Mouse (Mus musculus): ENCODE results near the gene E2f8. TPM values are rescaled to one million over a fixed set of nuclear protein-coding genes. Genes with fewer than 3 reads are reported as not detected.

Gene E2f8
- 16.5 and 22.4 TPM in 2 replicates for polyA plus RNA-seq (2015; fragmentation: Nextera tagmentation; extraction: Ambion mirVana)

GRCm38 (mm10) chr7:48881486-48881885 lies at the start of gene E2f8:
Gene E2f8 (minus strand): TSS chr7:48881596.
- peak within 1 kb of the TSS; percentile 89 for H3K27ac ChIP-seq (ENCODE audit: low read length)
- no peaks in the 10 kb centered on the region for H3K27me3 ChIP-seq (ENCODE audit: insufficient read depth, low read length)
- H3K4me1 ChIP-seq (ENCODE audit: insufficient read depth, low read length), result peaks cover 32% of the 10 kb centered on the region
- peak; percentile 82 for ATAC-seq (ENCODE audit: low FRiP score, low TSS enrichment)
- H3K9me3 ChIP-seq (ENCODE audit: low read length), result no peaks in the 10 kb centered on the region
- H3K4me2 ChIP-seq (replicated peaks; ENCODE audit: low read depth, low read length), result peak within 1 kb of the TSS; percentile 95
- peak within 1 kb of the TSS; percentile 84 for H3K4me3 ChIP-seq (ENCODE audit: low read length)
- H3K9ac ChIP-seq (replicated peaks; ENCODE audit: low read length), result peak within 1 kb of the TSS; percentile 92
- under 1% methylated on average over 35 of the region's 41 CpGs for WGBS
- 0 out of 2 replicates have a peak, but pooled peaks cover 7% of the 10 kb centered on the region for H3K36me3 ChIP-seq (ENCODE audit: insufficient read depth, low read length)

GRCm38 (mm10) chr7:48930399-48930798 lies 49.0 kb upstream of the E2f8 start:
- H3K27me3 ChIP-seq (ENCODE audit: insufficient read depth, low read length), result no peaks in the 10 kb centered on the region
- H3K4me2 ChIP-seq (replicated peaks; ENCODE audit: low read depth, low read length), result no peak overlapping the region
- H3K4me3 ChIP-seq (ENCODE audit: low read length), result no peak overlapping the region
- no peaks in the 10 kb centered on the region for H3K36me3 ChIP-seq (ENCODE audit: insufficient read depth, low read length)
- H3K27ac ChIP-seq (ENCODE audit: low read length), result no peak overlapping the region
- peaks cover 2% of the 10 kb centered on the region; the same call in 1 of the 2 replicates for H3K4me1 ChIP-seq (ENCODE audit: insufficient read depth, low read length)
- WGBS, result 33% methylated on average over 5 of the region's 5 CpGs
- no peak overlapping the region for H3K9ac ChIP-seq (replicated peaks; ENCODE audit: low read length)
- H3K9me3 ChIP-seq (ENCODE audit: low read length), result no peaks in the 10 kb centered on the region
- ATAC-seq (ENCODE audit: low FRiP score, low TSS enrichment), result no peak

- WGBS, result 17% methylated on average over 3 of the region's 3 CpGs
- Histone ChIP-seq H3K9me3 (ENCODE audit: low read length) (no peaks in the 10 kb centered on the region), H3K9ac (replicated peaks; ENCODE audit: low read length) (no peak overlapping the region), H3K36me3 (ENCODE audit: insufficient read depth, low read length) (no peaks in the 10 kb centered on the region), H3K4me2 (replicated peaks; ENCODE audit: low read depth, low read length) (no peak overlapping the region), H3K4me1 (ENCODE audit: insufficient read depth, low read length) (peaks cover 9% of the 10 kb centered on the region; the same call in 1 of the 2 replicates), H3K27ac (ENCODE audit: low read length) (no peak overlapping the region), H3K27me3 (ENCODE audit: insufficient read depth, low read length) (no peaks in the 10 kb centered on the region), H3K4me3 (ENCODE audit: low read length) (no peak overlapping the region)
- no peak for ATAC-seq (ENCODE audit: low FRiP score, low TSS enrichment)
These were observed 47.0 kb upstream of the E2f8 start for GRCm38 (mm10) chr7:48928364-48928763.

- H3K36me3 ChIP-seq (ENCODE audit: insufficient read depth, low read length), result no peaks in the 10 kb centered on the region
- peak; percentile 27; the same call in 1 of the 2 replicates for ATAC-seq (ENCODE audit: low FRiP score, low TSS enrichment)
- no peak overlapping the region for H3K4me3 ChIP-seq (ENCODE audit: low read length)
- H3K27me3 ChIP-seq (ENCODE audit: insufficient read depth, low read length), result no peaks in the 10 kb centered on the region
- H3K4me2 ChIP-seq (replicated peaks; ENCODE audit: low read depth, low read length), result no peak overlapping the region
- no peak overlapping the region for H3K9ac ChIP-seq (replicated peaks; ENCODE audit: low read length)
- peaks cover 14% of the 10 kb centered on the region; the same call in 1 of the 2 replicates for H3K4me1 ChIP-seq (ENCODE audit: insufficient read depth, low read length)
- H3K9me3 ChIP-seq (ENCODE audit: low read length), result no peaks in the 10 kb centered on the region
- H3K27ac ChIP-seq (ENCODE audit: low read length), result no peak overlapping the region
- WGBS, result 76% methylated on average over 3 of the region's 3 CpGs
These were observed 43.8 kb upstream of the E2f8 start for GRCm38 (mm10) chr7:48925214-48925613.

- H3K27ac ChIP-seq (ENCODE audit: low read length), result no peak overlapping the region
- no peak overlapping the region for H3K9ac ChIP-seq (replicated peaks; ENCODE audit: low read length)
- ATAC-seq (ENCODE audit: low FRiP score, low TSS enrichment), result 0 out of 2 replicates have a peak, but pooled peaks have one; percentile 24
- no peak overlapping the region for H3K4me2 ChIP-seq (replicated peaks; ENCODE audit: low read depth, low read length)
- peaks cover 14% of the 10 kb centered on the region; the same call in 1 of the 2 replicates for H3K4me1 ChIP-seq (ENCODE audit: insufficient read depth, low read length)
- no peaks in the 10 kb centered on the region for H3K9me3 ChIP-seq (ENCODE audit: low read length)
- 23% methylated on average over 10 of the region's 10 CpGs for WGBS
- no peaks in the 10 kb centered on the region for H3K36me3 ChIP-seq (ENCODE audit: insufficient read depth, low read length)
- peaks cover 2% of the 10 kb centered on the region; the same call in 1 of the 2 replicates for H3K27me3 ChIP-seq (ENCODE audit: insufficient read depth, low read length)
- no peak overlapping the region for H3K4me3 ChIP-seq (ENCODE audit: low read length)
These were observed 42.2 kb upstream of the E2f8 start for GRCm38 (mm10) chr7:48923620-48924019.

- no peak overlapping the region for H3K4me2 ChIP-seq (replicated peaks; ENCODE audit: low read depth, low read length)
- H3K4me1 ChIP-seq (ENCODE audit: insufficient read depth, low read length), result peaks cover 17% of the 10 kb centered on the region
- no peak for ATAC-seq (ENCODE audit: low FRiP score, low TSS enrichment)
- H3K4me3 ChIP-seq (ENCODE audit: low read length), result no peak overlapping the region
- H3K9ac ChIP-seq (replicated peaks; ENCODE audit: low read length), result no peak overlapping the region
- 44% methylated on average over 11 of the region's 11 CpGs for WGBS
- H3K27me3 ChIP-seq (ENCODE audit: insufficient read depth, low read length), result peaks cover 2% of the 10 kb centered on the region; the same call in 1 of the 2 replicates
- H3K27ac ChIP-seq (ENCODE audit: low read length), result no peak overlapping the region
- no peaks in the 10 kb centered on the region for H3K9me3 ChIP-seq (ENCODE audit: low read length)
- no peaks in the 10 kb centered on the region for H3K36me3 ChIP-seq (ENCODE audit: insufficient read depth, low read length)
These were observed 37.0 kb upstream of the E2f8 start for GRCm38 (mm10) chr7:48918389-48918788.

- Histone ChIP-seq H3K27me3 (ENCODE audit: insufficient read depth, low read length) (peaks cover 2% of the 10 kb centered on the region; the same call in 1 of the 2 replicates), H3K4me3 (ENCODE audit: low read length) (no peak overlapping the region), H3K36me3 (ENCODE audit: insufficient read depth, low read length) (no peaks in the 10 kb centered on the region), H3K4me1 (ENCODE audit: insufficient read depth, low read length) (peaks cover 16% of the 10 kb centered on the region), H3K9ac (replicated peaks; ENCODE audit: low read length) (no peak overlapping the region), H3K27ac (ENCODE audit: low read length) (peak overlapping the region; percentile 14; the same call in 1 of the 2 replicates), H3K4me2 (replicated peaks; ENCODE audit: low read depth, low read length) (no peak overlapping the region), H3K9me3 (ENCODE audit: low read length) (no peaks in the 10 kb centered on the region)
- whole genome bisulfite sequencing, result 30% methylated on average over 5 of the region's 5 CpGs
- ATAC-seq (ENCODE audit: low FRiP score, low TSS enrichment), result no peak
These were observed 36.6 kb upstream of the E2f8 start for GRCm38 (mm10) chr7:48917988-48918387.

- no peak overlapping the region for H3K9ac ChIP-seq (replicated peaks; ENCODE audit: low read length)
- peak overlapping the region; percentile 26; the same call in 1 of the 2 replicates for H3K27ac ChIP-seq (ENCODE audit: low read length)
These were observed 36.1 kb upstream of the E2f8 start for GRCm38 (mm10) chr7:48917463-48917862.

GRCm38 (mm10) chr7:48914630-48915506 lies 33.5 kb upstream of the E2f8 start:
- H3K27ac ChIP-seq (ENCODE audit: low read length), result no peak overlapping the region
- peaks cover 12% of the 10 kb centered on the region for H3K4me1 ChIP-seq (ENCODE audit: insufficient read depth, low read length)
- no peak for ATAC-seq (ENCODE audit: low FRiP score, low TSS enrichment)
- 59% methylated on average over 12 of the region's 12 CpGs for WGBS
- H3K27me3 ChIP-seq (ENCODE audit: insufficient read depth, low read length), result peaks cover 2% of the 10 kb centered on the region; the same call in 1 of the 2 replicates
- no peaks in the 10 kb centered on the region for H3K36me3 ChIP-seq (ENCODE audit: insufficient read depth, low read length)
- no peaks in the 10 kb centered on the region for H3K9me3 ChIP-seq (ENCODE audit: low read length)
- no peak overlapping the region for H3K4me2 ChIP-seq (replicated peaks; ENCODE audit: low read depth, low read length)
- H3K4me3 ChIP-seq (ENCODE audit: low read length), result no peak overlapping the region
- H3K9ac ChIP-seq (replicated peaks; ENCODE audit: low read length), result no peak overlapping the region

More at GRCm38 (mm10) chr7:48917463-48917862, 36.1 kb upstream of the E2f8 start:
- Histone ChIP-seq H3K4me3 (ENCODE audit: low read length) (no peak overlapping the region), H3K9me3 (ENCODE audit: low read length) (no peaks in the 10 kb centered on the region), H3K36me3 (ENCODE audit: insufficient read depth, low read length) (no peaks in the 10 kb centered on the region), H3K27me3 (ENCODE audit: insufficient read depth, low read length) (peaks cover 2% of the 10 kb centered on the region; the same call in 1 of the 2 replicates), H3K4me1 (ENCODE audit: insufficient read depth, low read length) (peaks cover 12% of the 10 kb centered on the region), H3K4me2 (replicated peaks; ENCODE audit: low read depth, low read length) (no peak overlapping the region)
- WGBS, result 32% methylated on average over 5 of the region's 5 CpGs
- no peak for ATAC-seq (ENCODE audit: low FRiP score, low TSS enrichment)

- Histone ChIP-seq H3K9me3 (ENCODE audit: low read length) (no peaks in the 10 kb centered on the region), H3K4me2 (replicated peaks; ENCODE audit: low read depth, low read length) (no peak overlapping the region), H3K27me3 (ENCODE audit: insufficient read depth, low read length) (no peaks in the 10 kb centered on the region), H3K9ac (replicated peaks; ENCODE audit: low read length) (no peak overlapping the region), H3K4me3 (ENCODE audit: low read length) (no peak overlapping the region), H3K4me1 (ENCODE audit: insufficient read depth, low read length) (no peaks in the 10 kb centered on the region), H3K27ac (ENCODE audit: low read length) (no peak overlapping the region), H3K36me3 (ENCODE audit: insufficient read depth, low read length) (no peaks in the 10 kb centered on the region)
- no peak for ATAC-seq (ENCODE audit: low FRiP score, low TSS enrichment)
These were observed 29.8 kb upstream of the E2f8 start for GRCm38 (mm10) chr7:48911146-48911545.
